Mouse (Mus musculus) heart, postnatal 0 days (tissue): ENCODE results near the gene Ccdc12.

Experiments used
- CTCF ChIP-seq: IDR thresholded peaks from 2 replicates; pipeline ENCODE4 v1.5.1; 2016; ENCODE audit warnings: antibody characterized with exemption, control low read depth, low read depth
- EP300 ChIP-seq: IDR thresholded peaks from 2 replicates; pipeline ENCODE4 v1.6.1; 2016; ENCODE audit warnings: antibody characterized with exemption, low read depth

DNA sequence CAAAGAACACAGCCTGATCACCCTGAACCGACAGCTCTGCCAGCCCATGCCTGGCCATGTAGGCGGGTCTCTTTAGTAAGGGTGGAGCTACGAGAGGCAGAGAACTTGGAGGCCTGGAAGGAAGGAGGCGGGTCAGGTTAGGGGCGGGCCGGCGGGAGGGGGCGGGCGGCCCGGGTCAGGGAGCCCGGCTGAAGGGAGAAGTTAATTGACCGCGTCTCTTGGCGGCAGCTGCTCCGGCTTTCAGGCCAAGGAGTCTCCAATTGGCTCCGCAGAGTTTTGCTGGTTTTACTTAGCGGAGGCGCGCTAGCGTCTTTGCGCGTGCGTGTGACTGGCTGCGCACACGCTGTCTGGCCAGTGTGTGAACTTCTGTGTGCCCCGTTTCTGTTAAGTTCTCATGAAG, 76.3 kb downstream of the Ccdc12 start:
- 0 out of 2 replicates have a peak, but pooled peaks have one; percentile 0 for TF ChIP-seq CTCF
- TF ChIP-seq EP300: no peak
